29 mouse cellular contexts compared by ENCODE assay signal in the genomic region with DNA sequence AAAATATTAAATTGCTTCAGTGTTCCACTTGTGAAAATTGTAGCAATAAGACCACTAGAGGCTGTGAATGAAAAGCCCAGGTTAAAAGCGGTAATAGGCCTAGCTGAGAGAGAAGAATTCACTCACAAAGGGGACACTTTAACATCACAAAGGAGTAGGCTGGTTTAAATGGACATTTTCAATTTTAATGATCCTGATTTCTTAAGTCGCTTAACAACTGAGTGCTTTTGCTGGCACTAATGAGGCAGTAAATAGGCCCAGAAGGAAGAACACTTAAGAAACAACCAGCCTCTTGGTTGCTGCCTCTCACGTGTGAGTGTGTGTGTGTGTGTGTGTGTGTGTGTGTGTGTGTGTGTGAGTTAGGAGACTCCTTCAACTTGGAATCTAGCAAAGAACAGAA.
DNase-seq lines count a peak whose midpoint lies in the region; ATAC-seq and TF ChIP-seq lines count a peak whose summit lies in the region.
"Had no signal": no experiment of that assay in that cellular context is flagged by ENCODE, and none has a peak within 500 bp of the region (broad histone marks: within the 10 kb centered on the region; RNA-seq: fewer than 3 reads in every experiment).

No protein-coding gene starts in this region.

- no peaks in the 10 kb centered on the region for H3K27me3 ChIP-seq in neural tube, embryonic 12.5 days (replicated peaks)
- H3K27me3 ChIP-seq in neural tube, embryonic 15.5 days (replicated peaks): peaks cover 10% of the 10 kb centered on the region; the same call in 1 of the 2 replicates
- H3K27me3 ChIP-seq in forebrain, embryonic 12.5 days: peaks cover 54% of the 10 kb centered on the region
- H3K27me3 ChIP-seq in forebrain, postnatal 0 days (ENCODE audit: insufficient read depth, low read length): no peaks in the 10 kb centered on the region
- peaks cover 37% of the 10 kb centered on the region; the same call in 1 of the 2 replicates for H3K27me3 ChIP-seq in midbrain, embryonic 13.5 days
- H3K27me3 ChIP-seq in midbrain, embryonic 11.5 days (ENCODE audit: control insufficient read depth, insufficient read depth, low read length): peaks cover 6% of the 10 kb centered on the region
- H3K27me3 ChIP-seq: liver, embryonic 15.5 days had no signal

- no peak overlapping the region for H3K4me3 ChIP-seq in neural tube, embryonic 12.5 days
- no peak overlapping the region for H3K4me3 ChIP-seq in neural tube, embryonic 15.5 days (replicated peaks)
- H3K4me3 ChIP-seq in forebrain, embryonic 12.5 days (replicated peaks): no peak overlapping the region
- H3K4me3 ChIP-seq in forebrain, postnatal 0 days (ENCODE audit: low read depth, low read length): no peak overlapping the region
- H3K4me3 ChIP-seq in midbrain, embryonic 13.5 days (replicated peaks): no peak overlapping the region
- H3K4me3 ChIP-seq in midbrain, embryonic 11.5 days (ENCODE audit: low read depth, low read length): no peak overlapping the region
- H3K4me3 ChIP-seq: embryonic facial prominence, embryonic 13.5 days; hindbrain, embryonic 13.5 days; limb, embryonic 12.5 days; liver, embryonic 15.5 days; midbrain, embryonic 10.5 days; myocyte had no signal

- no peak for TF ChIP-seq CTCF in forebrain, postnatal 0 days (IDR thresholded peaks at IDR 0.05; ENCODE audit: low read depth)

- 31% methylated on average over 3 of the region's 3 CpGs for WGBS in neural tube, embryonic 12.5 days
- 30% methylated on average over 3 of the region's 3 CpGs for WGBS in neural tube, embryonic 15.5 days
- 32% methylated on average over 3 of the region's 3 CpGs for WGBS in forebrain, embryonic 12.5 days
- 35% methylated on average over 3 of the region's 3 CpGs for WGBS in forebrain, postnatal 0 days
- 59% methylated on average over 3 of the region's 3 CpGs for WGBS in midbrain, embryonic 13.5 days
- 70% methylated on average over 3 of the region's 3 CpGs for WGBS in midbrain, embryonic 11.5 days

- ATAC-seq in neural tube, embryonic 12.5 days (ENCODE audit: low FRiP score, low read depth): 0 out of 2 replicates have a peak, but pooled peaks have one; percentile 44
- ATAC-seq in neural tube, embryonic 15.5 days (ENCODE audit: low FRiP score): no peak
- peak; percentile 86; the same call in 1 of the 2 replicates for ATAC-seq in forebrain, embryonic 12.5 days (ENCODE audit: low FRiP score)
- ATAC-seq in forebrain, postnatal 0 days: peak; percentile 59; the same call in 1 of the 2 replicates
- no peak for ATAC-seq in midbrain, embryonic 13.5 days
- no peak for ATAC-seq in midbrain, embryonic 11.5 days (ENCODE audit: low FRiP score)
- ATAC-seq: activated CD4-positive, CD25-positive, alpha-beta regulatory T cell, adult 4 months; intestine, embryonic 16.5 days had no signal

- DNase-seq in forebrain, postnatal 0 days: no peak
- no peak for DNase-seq in midbrain, embryonic 11.5 days (ENCODE audit: low spot score, missing footprints)
- DNase-seq in layer of hippocampus, adult 18-20 months (ENCODE audit: low spot score in 2 of 2): no peak
- DNase-seq: adrenal gland, adult 8-10 months; cerebellum, adult 11 months; cerebellum, adult 9-10 months; cerebellum, postnatal 36 days; gastrocnemius, postnatal 14 days; heart, adult 11 months; heart, postnatal 36 days; kidney, adult 8-10 months; kidney, postnatal 4 days; lung, embryonic 14.5 days; right cerebral cortex, postnatal 14 days; thymus, postnatal 4 days had no signal

- no peaks in the 10 kb centered on the region for H3K36me3 ChIP-seq in neural tube, embryonic 12.5 days
- H3K36me3 ChIP-seq in neural tube, embryonic 15.5 days: no peaks in the 10 kb centered on the region
- H3K36me3 ChIP-seq in forebrain, embryonic 12.5 days (replicated peaks): no peaks in the 10 kb centered on the region
- H3K36me3 ChIP-seq in forebrain, postnatal 0 days (ENCODE audit: insufficient read depth): no peaks in the 10 kb centered on the region
- H3K36me3 ChIP-seq in midbrain, embryonic 13.5 days: no peaks in the 10 kb centered on the region
- no peaks in the 10 kb centered on the region for H3K36me3 ChIP-seq in midbrain, embryonic 11.5 days (ENCODE audit: control insufficient read depth, insufficient read depth, low read length)
- H3K36me3 ChIP-seq: embryonic facial prominence, embryonic 13.5 days; hindbrain, embryonic 13.5 days; limb, embryonic 12.5 days; liver, embryonic 15.5 days; midbrain, embryonic 10.5 days had no signal

- H3K9ac ChIP-seq in neural tube, embryonic 12.5 days: no peak overlapping the region
- no peak overlapping the region for H3K9ac ChIP-seq in neural tube, embryonic 15.5 days (replicated peaks)
- no peak overlapping the region for H3K9ac ChIP-seq in forebrain, embryonic 12.5 days
- H3K9ac ChIP-seq in forebrain, postnatal 0 days: no peak overlapping the region
- no peak overlapping the region for H3K9ac ChIP-seq in midbrain, embryonic 13.5 days (replicated peaks)
- H3K9ac ChIP-seq in midbrain, embryonic 11.5 days (ENCODE audit: low read length): no peak overlapping the region
- H3K9ac ChIP-seq: embryonic facial prominence, embryonic 13.5 days; hindbrain, embryonic 13.5 days; limb, embryonic 12.5 days; liver, embryonic 15.5 days; lung, embryonic 14.5 days had no signal

- H3K4me2 ChIP-seq in neural tube, embryonic 12.5 days (replicated peaks): no peak overlapping the region
- no peak overlapping the region for H3K4me2 ChIP-seq in neural tube, embryonic 15.5 days
- no peak overlapping the region for H3K4me2 ChIP-seq in forebrain, embryonic 12.5 days
- no peak overlapping the region for H3K4me2 ChIP-seq in forebrain, postnatal 0 days (ENCODE audit: low read depth)
- H3K4me2 ChIP-seq in midbrain, embryonic 13.5 days (replicated peaks): no peak overlapping the region
- no peak overlapping the region for H3K4me2 ChIP-seq in midbrain, embryonic 11.5 days
- H3K4me2 ChIP-seq: embryonic facial prominence, embryonic 13.5 days; heart, embryonic 11.5 days; hindbrain, embryonic 13.5 days; limb, embryonic 12.5 days; liver, embryonic 15.5 days; lung, embryonic 14.5 days had no signal

- no peaks in the 10 kb centered on the region for H3K9me3 ChIP-seq in neural tube, embryonic 12.5 days
- H3K9me3 ChIP-seq in neural tube, embryonic 15.5 days (replicated peaks): no peaks in the 10 kb centered on the region
- H3K9me3 ChIP-seq in forebrain, embryonic 12.5 days: no peaks in the 10 kb centered on the region
- H3K9me3 ChIP-seq in forebrain, postnatal 0 days (ENCODE audit: low read length): no peaks in the 10 kb centered on the region
- no peaks in the 10 kb centered on the region for H3K9me3 ChIP-seq in midbrain, embryonic 13.5 days
- H3K9me3 ChIP-seq in midbrain, embryonic 11.5 days (ENCODE audit: control insufficient read depth, low read length): no peaks in the 10 kb centered on the region
- H3K9me3 ChIP-seq: embryonic facial prominence, embryonic 13.5 days; hindbrain, embryonic 13.5 days; limb, embryonic 12.5 days; liver, embryonic 15.5 days; midbrain, embryonic 10.5 days had no signal

- H3K27ac ChIP-seq in neural tube, embryonic 12.5 days: no peak overlapping the region
- H3K27ac ChIP-seq in neural tube, embryonic 15.5 days (replicated peaks): no peak overlapping the region
- no peak overlapping the region for H3K27ac ChIP-seq in forebrain, embryonic 12.5 days
- no peak overlapping the region for H3K27ac ChIP-seq in forebrain, postnatal 0 days (ENCODE audit: low read depth, low read length)
- no peak overlapping the region for H3K27ac ChIP-seq in midbrain, embryonic 13.5 days
- H3K27ac ChIP-seq in midbrain, embryonic 11.5 days (ENCODE audit: low read depth, low read length): no peak overlapping the region
- H3K27ac ChIP-seq: embryonic facial prominence, embryonic 13.5 days; hindbrain, embryonic 13.5 days; kidney, postnatal 0 days; limb, embryonic 12.5 days; liver, embryonic 15.5 days; midbrain, embryonic 10.5 days had no signal

- no peaks in the 10 kb centered on the region for H3K4me1 ChIP-seq in neural tube, embryonic 12.5 days
- H3K4me1 ChIP-seq in neural tube, embryonic 15.5 days: no peaks in the 10 kb centered on the region
- H3K4me1 ChIP-seq in forebrain, embryonic 12.5 days: no peaks in the 10 kb centered on the region
- no peaks in the 10 kb centered on the region for H3K4me1 ChIP-seq in forebrain, postnatal 0 days (ENCODE audit: insufficient read depth)
- H3K4me1 ChIP-seq in midbrain, embryonic 13.5 days (replicated peaks): no peaks in the 10 kb centered on the region
- no peaks in the 10 kb centered on the region for H3K4me1 ChIP-seq in midbrain, embryonic 11.5 days (ENCODE audit: control insufficient read depth, insufficient read depth, low read length)
- H3K4me1 ChIP-seq: embryonic facial prominence, embryonic 13.5 days; hindbrain, embryonic 13.5 days; limb, embryonic 12.5 days; liver, embryonic 15.5 days; midbrain, embryonic 10.5 days had no signal

Comparison
In these comparisons a context has a peak if more than half of its experiments do, and no peak if none do; other contexts are left out.
1. ATAC-seq: peak in neural tube, embryonic 12.5 days (single experiment), forebrain, embryonic 12.5 days (single experiment) and forebrain, postnatal 0 days (single experiment); none in neural tube, embryonic 15.5 days (single experiment), midbrain, embryonic 13.5 days (single experiment) and midbrain, embryonic 11.5 days (single experiment).